Comparison of ENCODE assay signal across 8 mouse cellular contexts in the genomic region with DNA sequence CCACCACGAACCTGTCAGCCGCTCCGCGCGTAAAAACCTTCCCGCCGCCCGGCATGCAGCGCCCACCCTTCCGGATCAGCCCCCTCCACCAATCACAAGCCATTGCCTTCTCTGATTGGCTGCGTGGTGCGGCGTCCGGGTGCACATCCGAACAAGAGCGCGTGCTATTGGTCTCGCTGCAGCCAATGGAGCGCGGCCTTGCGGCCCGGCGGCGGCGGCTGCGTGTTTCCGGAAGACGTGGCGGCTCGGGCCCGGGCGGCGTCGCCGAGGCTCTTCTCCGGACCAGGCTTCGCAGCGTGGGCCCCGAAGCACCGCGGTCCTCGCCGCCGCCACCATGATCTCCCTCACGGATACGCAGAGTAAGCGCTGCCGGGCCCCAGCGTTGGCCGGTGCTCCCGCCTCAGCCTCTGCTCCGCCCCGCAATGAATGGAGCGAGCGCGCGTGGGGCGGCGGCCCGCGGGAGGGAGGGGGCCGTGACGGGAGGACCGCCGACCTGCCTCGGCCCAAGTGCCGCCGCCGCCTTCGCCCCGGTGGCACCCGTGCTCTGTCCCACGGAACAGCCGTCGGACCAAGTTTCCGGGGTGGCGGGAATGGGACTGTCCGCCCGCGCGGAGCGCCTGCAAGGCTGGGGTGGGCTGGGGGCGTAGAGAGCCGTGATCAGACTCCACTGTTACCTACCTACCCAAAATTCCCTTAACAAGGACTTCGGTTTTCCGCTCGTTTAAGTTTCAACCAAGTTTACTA. TPM values are rescaled to one million over a fixed set of nuclear protein-coding genes. Genes with fewer than 3 reads are reported as not detected.
A peak's percentile ranks its signal among the peaks of the same experiment; 100 is the strongest.
DNase-seq lines count a peak whose midpoint lies in the region; ATAC-seq and TF ChIP-seq lines count a peak whose summit lies in the region.

Recql (minus strand) TSS at position 77 of the 744 bp plus-strand sequence.
Golt1b (plus strand) TSS at position 211 of the 744 bp plus-strand sequence.

- peak within 1 kb of the TSS; percentile 89 for H3K9ac ChIP-seq in lung, postnatal 0 days (replicated peaks; ENCODE audit: low read depth)

- peak; percentile 97 for DNase-seq in MN1 (ENCODE audit: low spot score)
- peak; percentile 98 for DNase-seq in cerebellum, adult 9-10 months
- peak; percentile 98 for DNase-seq in hindbrain, embryonic 10.5 days (ENCODE audit: low spot score)
- DNase-seq in layer of hippocampus, adult 9-11 months = peak; percentile 98
- peak; percentile 98 for DNase-seq in lung, postnatal 0 days (ENCODE audit: low spot score)
- DNase-seq in ovary, postnatal 14 days (ENCODE audit: low spot score) = peak; percentile 98
- DNase-seq in thymus, postnatal 14 days = peak; percentile 97

- under 1% methylated on average over 87 of the region's 87 CpGs for WGBS in hindbrain, embryonic 10.5 days
- WGBS in lung, postnatal 0 days = under 1% methylated on average over 75 of the region's 87 CpGs

- peak within 1 kb of the TSS; percentile 96 for H3K4me2 ChIP-seq in lung, postnatal 0 days (replicated peaks; ENCODE audit: low read depth, low read length)

- no peaks in the 10 kb centered on the region for H3K27me3 ChIP-seq in hindbrain, embryonic 10.5 days (ENCODE audit: insufficient read depth, poor library complexity, severe bottlenecking)
- no peaks in the 10 kb centered on the region for H3K27me3 ChIP-seq in lung, postnatal 0 days (replicated peaks; ENCODE audit: insufficient read depth, low read length)

- peak within 1 kb of the TSS; percentile 91 for H3K27ac ChIP-seq in hindbrain, embryonic 10.5 days
- no peak within 1 kb of the TSS for H3K27ac ChIP-seq in lung, postnatal 0 days (ENCODE audit: low read length)

- no peaks in the 10 kb centered on the region for H3K9me3 ChIP-seq in hindbrain, embryonic 10.5 days
- H3K9me3 ChIP-seq in lung, postnatal 0 days (ENCODE audit: low read length) = no peaks in the 10 kb centered on the region

- TF ChIP-seq CTCF in lung, postnatal 0 days (IDR thresholded peaks at IDR 0.05) = no peak

- TF ChIP-seq EP300 in lung, postnatal 0 days (IDR thresholded peaks at IDR 0.05) = peak; percentile 12; the same call in 1 of the 2 replicates

- H3K4me1 ChIP-seq in hindbrain, embryonic 10.5 days (replicated peaks) = peaks cover 23% of the 10 kb centered on the region
- H3K4me1 ChIP-seq in lung, postnatal 0 days (ENCODE audit: insufficient read depth, low read depth, low read length) = peaks cover 3% of the 10 kb centered on the region; the same call in 1 of the 2 replicates

- peak within 1 kb of the TSS; percentile 99 for H3K4me3 ChIP-seq in hindbrain, embryonic 10.5 days
- peak within 1 kb of the TSS; percentile 91 for H3K4me3 ChIP-seq in lung, postnatal 0 days (ENCODE audit: low read depth, low read length)

- peak; percentile 100 for ATAC-seq in frontal cortex, adult (ENCODE audit: low TSS enrichment)
- peak; percentile 100 for ATAC-seq in lung, postnatal 0 days

- H3K36me3 ChIP-seq in hindbrain, embryonic 10.5 days = peaks cover 4% of the 10 kb centered on the region; the same call in 1 of the 2 replicates
- H3K36me3 ChIP-seq in lung, postnatal 0 days (ENCODE audit: insufficient read depth, low read length) = no peaks in the 10 kb centered on the region

RNA-seq across cellular contexts. Expression of gene Recql, which starts in this region (rescaled TPM):
- 36.4 and 37.0 TPM in 2 replicates for polyA plus RNA-seq in hindbrain, embryonic 10.5 days (2016; fragmentation: Nextera tagmentation; extraction: Ambion mirVana)
- polyA plus RNA-seq in lung, postnatal 0 days (2015; fragmentation: Nextera tagmentation; extraction: Ambion mirVana) = 12.4 and 15.4 TPM in 2 replicates

RNA-seq across cellular contexts. Expression of gene Golt1b, which starts in this region (rescaled TPM):
- 100 and 118 TPM in 2 replicates for polyA plus RNA-seq in hindbrain, embryonic 10.5 days (2016; fragmentation: Nextera tagmentation; extraction: Ambion mirVana)
- 49.1 and 56.6 TPM in 2 replicates for polyA plus RNA-seq in lung, postnatal 0 days (2015; fragmentation: Nextera tagmentation; extraction: Ambion mirVana)
